Mouse (Mus musculus): ENCODE results near the gene Mrgprb8.
"Not testable (repeated sequence)": the region's sequence is repeated elsewhere in the genome, so short reads cannot be mapped to it uniquely, and the experiment has no call there.

Gene Mrgprb8

GRCm38 (mm10) chr7:48388226-48388625 lies at the start of gene Mrgprb8:
Gene Mrgprb8, plus strand, starts transcription at chr7:48388526.
- DNase-seq (ENCODE audit: low read depth, low spot score), result no peak

- DNase-seq (ENCODE audit: low read depth, low spot score), result not testable (repeated sequence)
These were observed 47.6 kb downstream of the Mrgprb8 start for GRCm38 (mm10) chr7:48435936-48436335.

GRCm38 (mm10) chr7:48436581-48436980 lies 48.3 kb downstream of the Mrgprb8 start:
- no peak for DNase-seq (ENCODE audit: low read depth, low spot score)
